Mouse (Mus musculus): ENCODE data around the gene Uba7.

- TF ChIP-seq GATA1 (IDR thresholded peaks at IDR 0.05; ENCODE audit: low read depth, low read length) (no peak), MAX (IDR thresholded peaks at IDR 0.05; ENCODE audit: low read length) (no peak), NELFE (IDR thresholded peaks at IDR 0.05; ENCODE audit: low read depth, low read length) (no peak), ZNF384 (IDR thresholded peaks at IDR 0.05; ENCODE audit: low read depth, low read length) (no peak), MYC (IDR thresholded peaks at IDR 0.05; ENCODE audit: low read depth, low read length) (no peak), RCOR1 (IDR thresholded peaks at IDR 0.05; ENCODE audit: low read depth, low read length) (no peak), EP300 (IDR thresholded peaks at IDR 0.05; ENCODE audit: low read depth in 1 of 2, low read length in 2 of 2) (no peak; a peak in 2 of 4 replicates), CTCF (IDR thresholded peaks at IDR 0.05 in 2 of 3, conservative IDR thresholded peaks at IDR 0.05 in 1 of 3; ENCODE audit: control insufficient read depth in 1 of 3, insufficient read depth in 1 of 3, low read depth in 2 of 3, low read length in 3 of 3, poor library complexity in 1 of 3, severe bottlenecking in 1 of 3) (no peak)
Measured at GRCm38 (mm10) chr9:107949922-107950235, 25.4 kb upstream of the Uba7 start, which contains the start of gene Traip.

All from MEL (cell line).